Mouse (Mus musculus) embryonic fibroblast, embryonic 13.5 days (primary cell): ENCODE measurements around the gene Naaladl2.

Experiments used
- CTCF ChIP-seq: IDR thresholded peaks from 2 replicates; pipeline ENCODE4 v1.5.1; 2011; ENCODE audit warnings: mild to moderate bottlenecking, control low read depth, low read length, moderate library complexity, borderline replicate concordance; ENCODE audit not compliant: insufficient read depth
- POLR2A ChIP-seq: IDR thresholded peaks from 2 replicates; pipeline ENCODE4 v1.6.1; 2011; ENCODE audit warnings: low read depth, mild to moderate bottlenecking, control low read depth, low read length, moderate library complexity

GRCm38 (mm10) chr3:24106391-24106790, 1037.7 kb downstream of the Naaladl2 start:
- TF ChIP-seq CTCF (no peak), POLR2A (no peak)
